Mouse (Mus musculus) G1E (cell line): ENCODE data around the gene Id1. TPM values are rescaled to one million over a fixed set of nuclear protein-coding genes. Genes with fewer than 3 reads are reported as not detected.

Source experiments
- ATAC-seq: 2 replicates; pipeline ENCODE4 v1.8.0; 2016; ENCODE audit warnings: mild to moderate bottlenecking; ENCODE audit not compliant: insufficient number of reproducible peaks, poor library complexity, low FRiP score, severe bottlenecking; ENCODE audit errors: extremely low read depth
- DNase-seq: peaks from one replicate; pipeline ENCODE4 v3.0.0; 2012; ENCODE audit warnings: low spot score
- H3K27me3 ChIP-seq: 2 replicates; pipeline ENCODE4 v1.6.1; 2012; ENCODE audit warnings: mild to moderate bottlenecking, low read length, inconsistent platforms; ENCODE audit not compliant: insufficient read depth
- H3K36me3 ChIP-seq: replicated peaks from 2 replicates; pipeline ENCODE3; 2012; ENCODE audit warnings: mild to moderate bottlenecking, inconsistent platforms
- H3K4me1 ChIP-seq: 2 replicates; pipeline ENCODE4 v1.6.1; 2012; ENCODE audit warnings: low read depth, low read length, inconsistent platforms, mixed read lengths; ENCODE audit not compliant: insufficient read depth
- H3K4me3 ChIP-seq: 2 replicates; pipeline ENCODE4 v1.5.1; 2012; ENCODE audit warnings: low read depth, mild to moderate bottlenecking, inconsistent platforms, low read length, moderate library complexity, mixed read lengths
- H3K9me3 ChIP-seq: replicated peaks from 2 replicates; pipeline ENCODE4 v1.6.1; 2012; ENCODE audit warnings: inconsistent platforms
- CTCF ChIP-seq: IDR thresholded peaks from 2 replicates; pipeline ENCODE4 v1.5.1; 2012; ENCODE audit warnings: low read depth, low read length, inconsistent platforms, mixed read lengths
- GATA1 ChIP-seq: IDR thresholded peaks from 2 replicates; pipeline ENCODE4 v1.6.1; 2012; ENCODE audit warnings: borderline replicate concordance, low read length, inconsistent platforms, mixed read lengths
- GATA2 ChIP-seq: IDR thresholded peaks from 2 replicates; pipeline ENCODE4 v1.6.1; 2012; ENCODE audit warnings: low read depth, low read length, inconsistent platforms, borderline replicate concordance
- POLR2AphosphoS5 ChIP-seq: IDR thresholded peaks from 2 replicates; pipeline ENCODE4 v1.6.1; 2012; ENCODE audit warnings: low read depth, low read length, inconsistent platforms; ENCODE audit not compliant: insufficient replicate concordance
- TAL1 ChIP-seq: conservative IDR thresholded peaks from 2 replicates; pipeline ENCODE4 v1.6.1; 2012; ENCODE audit warnings: low read depth, low read length, inconsistent platforms, mixed read lengths
- polyA plus RNA-seq: library from polyadenylated mRNA; stranded (reverse); fragments of >175 nt; gene quantifications from 2 replicates; pipeline ENCODE4 v1.2.3, GENCODE M21; 2012
- total RNA-seq, 2 experiments: library from RNA; stranded (forward) in 1 of 2; stranded (reverse) in 1 of 2; fragments of 200-1000 nt in 1 of 2; fragments of >200 nt in 1 of 2; fragmentation: Nextera tagmentation in 1 of 2; gene quantifications; 2 replicates each; pipeline ENCODE4 v1.2.3; 2014 to 2017

Id1 gene
- total RNA-seq (2014; fragmentation: Nextera tagmentation) (20.8 and 21.7 TPM in 2 replicates), total RNA-seq (2017) (33.2 and 41.4 TPM in 2 replicates), polyA plus RNA-seq (110 TPM in 2 replicates)

- Histone ChIP-seq H3K9me3 (no peaks in the 10 kb centered on the region), H3K4me3 (peak within 1 kb of the TSS; percentile 100), H3K4me1 (peaks cover 64% of the 10 kb centered on the region), H3K27me3 (no peaks in the 10 kb centered on the region), H3K36me3 (peaks cover 14% of the 10 kb centered on the region)
- DNase-seq: peak; percentile 90
- TF ChIP-seq CTCF: no peak
- TF ChIP-seq POLR2AphosphoS5: peak; percentile 97
- TF ChIP-seq TAL1: no peak
- ATAC-seq: peak; percentile 52
Measured at GRCm38 (mm10) chr2:152736090-152736601, at the start of gene Id1. Id1 (plus strand) TSS chr2:152736251.

DNA sequence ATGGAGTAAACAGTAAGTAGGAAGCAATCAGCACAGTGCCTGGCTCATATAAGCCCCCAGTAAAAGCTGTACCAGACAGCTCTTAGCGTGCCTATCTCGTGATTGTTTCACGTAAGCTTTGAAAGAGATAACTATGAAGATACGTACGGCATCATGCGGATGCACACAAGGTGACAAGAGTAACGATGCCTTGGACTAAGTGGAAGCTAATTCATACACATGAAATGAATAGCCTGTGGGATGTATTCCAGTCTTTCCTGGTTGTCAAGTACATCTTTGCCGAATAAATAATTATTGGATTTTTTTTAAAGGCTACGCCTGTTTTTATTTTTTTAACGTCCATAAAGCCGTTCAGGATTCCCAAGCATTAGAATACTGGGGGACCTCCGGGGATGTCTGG, 49.7 kb upstream of the Id1 start:
- H3K4me3 ChIP-seq: peak overlapping the region; percentile 41; the same call in 1 of the 2 replicates
- DNase-seq (no peak), ATAC-seq (no peak)
- TF ChIP-seq TAL1 (no peak), CTCF (no peak), POLR2AphosphoS5 (no peak), GATA2 (no peak), GATA1 (no peak)
- H3K4me1 ChIP-seq: peaks cover 34% of the 10 kb centered on the region
- peaks cover 99% of the 10 kb centered on the region for H3K36me3 ChIP-seq
- H3K9me3 ChIP-seq: peaks cover 2% of the 10 kb centered on the region; the same call in 1 of the 2 replicates
- no peaks in the 10 kb centered on the region for H3K27me3 ChIP-seq

DNA sequence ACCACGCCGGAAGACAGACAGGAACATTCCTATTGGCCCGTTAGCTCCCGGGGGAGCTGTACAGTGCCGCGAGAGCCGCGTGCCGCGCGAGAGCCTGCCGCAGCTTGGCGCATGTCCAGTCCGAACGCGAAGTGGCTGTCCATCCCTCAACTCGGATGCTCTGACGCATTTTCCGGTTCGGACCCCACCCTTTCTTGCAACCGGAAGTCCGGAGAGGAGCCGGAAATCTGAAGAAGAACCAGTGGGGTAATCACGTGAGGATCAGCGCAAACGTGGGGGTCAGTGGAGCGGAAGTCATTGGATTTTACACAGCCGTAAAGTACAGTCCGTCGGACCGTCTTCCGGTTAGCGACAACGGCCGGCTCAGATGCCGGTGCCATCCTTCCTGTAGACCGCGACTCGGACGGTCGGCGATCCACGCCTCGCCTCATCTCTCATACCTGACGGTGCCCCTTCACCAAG, 49.2 kb upstream of the Id1 start, which contains the start of gene Mcts2:
Gene Mcts2 (plus strand): TSS at position 230 of the 462 bp plus-strand sequence.
- 0 out of 2 replicates have a peak, but pooled peaks have one; percentile 22 for TF ChIP-seq POLR2AphosphoS5
- no peak for TF ChIP-seq GATA2
- no peak for TF ChIP-seq CTCF
- TF ChIP-seq TAL1: no peak
- no peak for TF ChIP-seq GATA1
- DNase-seq (peak; percentile 84), ATAC-seq (peak; percentile 88)
- Histone ChIP-seq H3K4me3 (peak within 1 kb of the TSS; percentile 71), H3K4me1 (peaks cover 39% of the 10 kb centered on the region), H3K36me3 (peaks cover 99% of the 10 kb centered on the region), H3K27me3 (no peaks in the 10 kb centered on the region), H3K9me3 (peaks cover 2% of the 10 kb centered on the region; the same call in 1 of the 2 replicates)

DNA sequence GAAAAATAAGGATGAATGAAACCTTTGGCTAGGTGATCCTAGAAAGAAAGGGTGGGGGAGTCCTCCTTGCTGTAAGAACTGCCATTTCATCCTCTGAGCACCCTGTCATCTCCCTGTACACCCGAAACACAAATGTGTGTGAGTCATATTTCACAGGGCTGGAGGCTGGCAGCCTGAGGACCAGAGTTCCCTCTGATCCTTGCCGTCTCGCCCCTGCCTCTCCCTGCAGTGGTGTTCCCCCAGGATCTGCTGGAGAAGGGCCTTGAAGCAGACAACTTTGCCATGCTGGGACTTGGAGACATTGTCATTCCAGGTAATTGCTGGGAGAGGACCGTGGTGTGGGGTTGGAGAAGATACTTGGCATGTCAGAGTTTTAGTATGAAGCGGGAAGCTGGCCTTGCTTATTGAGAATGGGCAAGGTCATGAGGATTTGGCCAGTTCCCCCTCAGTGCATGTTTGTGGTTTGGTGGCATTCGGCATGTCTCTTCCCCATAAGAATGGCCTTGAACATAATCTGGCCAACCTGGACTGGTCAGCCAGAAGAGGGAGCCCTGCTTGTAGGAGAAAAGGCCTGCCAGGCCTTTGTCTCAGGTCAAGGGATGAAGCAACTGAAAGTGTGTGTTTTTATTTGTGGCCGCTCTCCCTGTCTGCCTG, 44.4 kb upstream of the Id1 start:
- H3K27me3 ChIP-seq: no peaks in the 10 kb centered on the region
- peaks cover 98% of the 10 kb centered on the region for H3K36me3 ChIP-seq
- no peak overlapping the region for H3K4me3 ChIP-seq
- H3K9me3 ChIP-seq: peaks cover 1% of the 10 kb centered on the region; the same call in 1 of the 2 replicates
- H3K4me1 ChIP-seq: peaks cover 63% of the 10 kb centered on the region
- TF ChIP-seq POLR2AphosphoS5 (no peak), TAL1 (no peak), GATA1 (no peak), GATA2 (no peak), CTCF (no peak)
- ATAC-seq: no peak
- DNase-seq: no peak

GRCm38 (mm10) chr2:152693233-152693632, 42.8 kb upstream of the Id1 start:
- no peaks in the 10 kb centered on the region for H3K27me3 ChIP-seq
- DNase-seq: peak; percentile 63
- peak; percentile 22; the same call in 1 of the 2 replicates for ATAC-seq
- H3K4me1 ChIP-seq: peaks cover 72% of the 10 kb centered on the region
- H3K4me3 ChIP-seq: peak overlapping the region; percentile 53; the same call in 1 of the 2 replicates
- peaks cover 99% of the 10 kb centered on the region for H3K36me3 ChIP-seq
- no peaks in the 10 kb centered on the region for H3K9me3 ChIP-seq
- TF ChIP-seq CTCF (peak; percentile 91), TAL1 (no peak), GATA1 (no peak), POLR2AphosphoS5 (no peak), GATA2 (no peak)

DNA sequence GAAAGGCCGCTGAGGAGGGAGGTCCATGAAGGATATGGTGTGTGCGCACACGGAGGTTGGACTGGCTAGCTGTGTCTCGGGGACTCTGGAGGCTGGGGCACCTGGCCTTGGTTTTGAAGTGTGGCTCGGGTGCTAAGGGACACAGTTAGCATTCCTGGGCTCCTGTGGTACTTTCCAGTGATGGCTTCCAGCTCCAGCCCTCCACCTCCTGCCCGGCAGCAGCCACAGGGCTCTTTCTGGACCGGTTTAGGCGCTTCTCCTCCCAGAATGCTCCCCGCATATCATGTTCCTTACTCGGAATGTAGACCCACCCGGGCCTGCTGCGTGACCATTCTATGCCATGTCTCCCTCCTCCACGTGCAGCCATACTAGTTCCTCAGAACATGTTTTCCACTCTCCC, 42.3 kb upstream of the Id1 start:
- Histone ChIP-seq H3K4me1 (peaks cover 72% of the 10 kb centered on the region), H3K27me3 (no peaks in the 10 kb centered on the region), H3K36me3 (peaks cover 99% of the 10 kb centered on the region), H3K9me3 (no peaks in the 10 kb centered on the region), H3K4me3 (peak overlapping the region; percentile 53; the same call in 1 of the 2 replicates)
- no peak for TF ChIP-seq CTCF
- no peak for TF ChIP-seq TAL1
- TF ChIP-seq POLR2AphosphoS5: no peak
- ATAC-seq: no peak
- DNase-seq: no peak
